Mouse (Mus musculus): ENCODE data around the gene Wdr1. TPM values are rescaled to one million over a fixed set of nuclear protein-coding genes. Genes with fewer than 3 reads are reported as not detected.
"Not testable (repeated sequence)": the region's sequence is repeated elsewhere in the genome, so short reads cannot be mapped to it uniquely, and the experiment has no call there.

Wdr1 gene
- total RNA-seq, 2 experiments from 2014 or later: 38.3 to 70.3 TPM

- no peak for DNase-seq (ENCODE audit: low spot score)
Measured at GRCm38 (mm10) chr5:38496491-38497057, 66.4 kb downstream of the Wdr1 start.

GRCm38 (mm10) chr5:38493890-38494289, 69.1 kb downstream of the Wdr1 start:
- DNase-seq (ENCODE audit: low spot score): no peak

- no peak for DNase-seq (ENCODE audit: low spot score)
Measured at GRCm38 (mm10) chr5:38491763-38492162, 71.3 kb downstream of the Wdr1 start.

GRCm38 (mm10) chr5:38489739-38490138, 73.3 kb downstream of the Wdr1 start:
- no peak for DNase-seq (ENCODE audit: low spot score)

GRCm38 (mm10) chr5:38488673-38489615, 74.1 kb downstream of the Wdr1 start:
- DNase-seq (ENCODE audit: low spot score): no peak

GRCm38 (mm10) chr5:38488026-38488425, 75.0 kb downstream of the Wdr1 start:
- no peak for DNase-seq (ENCODE audit: low spot score)

- no peak for DNase-seq (ENCODE audit: low spot score)
Measured at GRCm38 (mm10) chr5:38487247-38487646, 75.8 kb downstream of the Wdr1 start.

GRCm38 (mm10) chr5:38485946-38486345, 77.1 kb downstream of the Wdr1 start:
- DNase-seq (ENCODE audit: low spot score): no peak

GRCm38 (mm10) chr5:38483518-38484110, 79.4 kb downstream of the Wdr1 start:
- no peak for DNase-seq (ENCODE audit: low spot score)

- DNase-seq (ENCODE audit: low spot score): no peak
Measured at GRCm38 (mm10) chr5:38480822-38481707, 82.0 kb downstream of the Wdr1 start.

GRCm38 (mm10) chr5:38479908-38480725, 82.9 kb downstream of the Wdr1 start:
- peak; percentile 44 for DNase-seq (ENCODE audit: low spot score)

GRCm38 (mm10) chr5:38479545-38479907, 83.5 kb downstream of the Wdr1 start:
- not testable (repeated sequence) for DNase-seq (ENCODE audit: low spot score)

GRCm38 (mm10) chr5:38479027-38479426, 84.0 kb downstream of the Wdr1 start:
- DNase-seq (ENCODE audit: low spot score): no peak

- no peak for DNase-seq (ENCODE audit: low spot score)
Measured at GRCm38 (mm10) chr5:38477731-38478445, 85.1 kb downstream of the Wdr1 start.

GRCm38 (mm10) chr5:38476861-38477565, 86.0 kb downstream of the Wdr1 start:
- peak; percentile 37 for DNase-seq (ENCODE audit: low spot score)
